Mouse (Mus musculus) G1E-ER4 (cell line): ENCODE results near the gene Dcpp3. TPM values are rescaled to one million over a fixed set of nuclear protein-coding genes. Genes with fewer than 3 reads are reported as not detected.

Experiments
- GATA1 ChIP-seq: IDR thresholded peaks from one replicate; pipeline ENCODE4 v1.8.0; 2012; ENCODE audit warnings: low read length, inconsistent platforms
- polyA plus RNA-seq: library from polyadenylated mRNA; stranded (reverse); fragments of >175 nt; gene quantifications from 2 replicates; pipeline ENCODE4 v1.2.3, GENCODE M21; 2012

Gene Dcpp3
- polyA plus RNA-seq, 1 experiment: not detected

- TF ChIP-seq GATA1: no peak
These were observed 49.6 kb downstream of the Dcpp3 start for GRCm38 (mm10) chr17:23966658-23967401.

GRCm38 (mm10) chr17:23968780-23969179 is 51.5 kb downstream of the Dcpp3 start:
- no peak for TF ChIP-seq GATA1

Other genes with a start within 250 kb of the Dcpp3 start
- gene Hcfc1r1, start 243.9 kb upstream of the Dcpp3 start, polyA plus RNA-seq: 258 and 328 TPM in 2 replicates
- 96.9 and 107 TPM in 2 replicates for gene Thoc6, start 243.6 kb upstream of the Dcpp3 start, polyA plus RNA-seq
- gene Tnfrsf12a, start 240.0 kb upstream of the Dcpp3 start, polyA plus RNA-seq: 5.5 and 6.2 TPM in 2 replicates
- not detected in 2 replicates for gene Cldn6, start 238.2 kb upstream of the Dcpp3 start, polyA plus RNA-seq
- gene Cldn9, start 233.4 kb upstream of the Dcpp3 start, polyA plus RNA-seq: not detected in 2 replicates
- gene 1520401A03Rik, start 194.7 kb upstream of the Dcpp3 start, polyA plus RNA-seq: not detected in 2 replicates
- gene Pkmyt1, start 191.1 kb upstream of the Dcpp3 start, polyA plus RNA-seq: 104 and 119 TPM in 2 replicates
- 1.4 and 3.1 TPM in 2 replicates for gene Paqr4, start 176.6 kb upstream of the Dcpp3 start, polyA plus RNA-seq
- gene Kremen2, start 171.6 kb upstream of the Dcpp3 start, polyA plus RNA-seq: 0.06 and 0.21 TPM in 2 replicates
- 23.5 and 36.1 TPM in 2 replicates for gene Flywch1, start 145.9 kb upstream of the Dcpp3 start, polyA plus RNA-seq
- not detected in 2 replicates for gene Flywch2, start 131.4 kb upstream of the Dcpp3 start, polyA plus RNA-seq
- 91.1 and 315 TPM in 2 replicates for gene Srrm2, start 126.9 kb upstream of the Dcpp3 start, polyA plus RNA-seq
- 819 and 1,233 TPM in 2 replicates for gene Elob, start 88.3 kb upstream of the Dcpp3 start, polyA plus RNA-seq
- not detected in 2 replicates for gene Prss33, start 81.4 kb upstream of the Dcpp3 start, polyA plus RNA-seq
- gene Prss32, start 73.6 kb upstream of the Dcpp3 start, polyA plus RNA-seq: not detected in 2 replicates
- gene Prss41, start 73.3 kb upstream of the Dcpp3 start, polyA plus RNA-seq: not detected in 2 replicates
- not detected in 2 replicates for gene Prss21, start 49.4 kb upstream of the Dcpp3 start, polyA plus RNA-seq
- not detected in 2 replicates for gene Dcpp1, start 36.6 kb upstream of the Dcpp3 start, polyA plus RNA-seq
- gene Dcpp2, start 36.6 kb upstream of the Dcpp3 start, polyA plus RNA-seq: not detected in 2 replicates
- not detected in 2 replicates for gene Sbp, start 24.2 kb downstream of the Dcpp3 start, polyA plus RNA-seq
- gene Sbpl, start 37.8 kb downstream of the Dcpp3 start, polyA plus RNA-seq: not detected in 2 replicates
- gene Prss30, start 63.1 kb downstream of the Dcpp3 start, polyA plus RNA-seq: not detected in 2 replicates
- not detected in 2 replicates for gene Prss22, start 80.6 kb downstream of the Dcpp3 start, polyA plus RNA-seq
- gene Prss27, start 120.7 kb downstream of the Dcpp3 start, polyA plus RNA-seq: not detected in 2 replicates
- 21.4 and 25.8 TPM in 2 replicates for gene Kctd5, start 156.0 kb downstream of the Dcpp3 start, polyA plus RNA-seq
- 23.7 and 100 TPM in 2 replicates for gene Pdpk1, start 233.5 kb downstream of the Dcpp3 start, polyA plus RNA-seq
- 44.0 and 51.2 TPM in 2 replicates for gene Amdhd2, start 246.3 kb downstream of the Dcpp3 start, polyA plus RNA-seq